Mouse (Mus musculus) cortical plate, adult 2 months (tissue): ENCODE results near the gene Tmem207.

Experiments used
- CTCF ChIP-seq: fragments of 200-500 bp; IDR thresholded peaks from 2 replicates; pipeline ENCODE4 v1.5.1; 2011; ENCODE audit warnings: mild to moderate bottlenecking, control low read depth, low read length; ENCODE audit not compliant: insufficient read depth; ENCODE audit errors: extremely low read depth
- POLR2A ChIP-seq: fragments of 200-500 bp; IDR thresholded peaks from 2 replicates; pipeline ENCODE4 v1.6.1; 2011; ENCODE audit warnings: mild to moderate bottlenecking, low read length, control low read depth; ENCODE audit not compliant: insufficient read depth; ENCODE audit errors: extremely low read depth

DNA sequence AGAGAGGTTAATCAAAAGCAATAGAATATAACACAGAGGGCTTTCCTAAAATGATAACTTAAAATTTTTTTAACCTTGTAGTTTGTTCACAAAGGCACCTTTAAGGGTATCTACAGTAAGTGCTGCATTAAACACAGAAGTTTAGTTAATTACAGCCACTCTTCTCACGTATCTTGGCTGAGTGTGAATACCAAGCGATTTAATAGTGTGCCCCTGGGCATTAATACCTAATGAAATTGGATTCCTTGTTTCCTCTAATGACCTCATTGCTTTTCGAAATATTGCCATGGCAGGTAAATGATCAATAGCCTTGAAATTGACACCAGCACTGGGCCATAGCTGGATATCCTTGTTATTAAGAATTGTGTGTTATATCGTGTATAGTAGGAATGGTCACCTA is 55.3 kb downstream of the Tmem207 start:
- no peak for TF ChIP-seq CTCF
- TF ChIP-seq POLR2A = no peak
